Comparison of ENCODE assay signal across 28 mouse cellular contexts in the genomic region with DNA sequence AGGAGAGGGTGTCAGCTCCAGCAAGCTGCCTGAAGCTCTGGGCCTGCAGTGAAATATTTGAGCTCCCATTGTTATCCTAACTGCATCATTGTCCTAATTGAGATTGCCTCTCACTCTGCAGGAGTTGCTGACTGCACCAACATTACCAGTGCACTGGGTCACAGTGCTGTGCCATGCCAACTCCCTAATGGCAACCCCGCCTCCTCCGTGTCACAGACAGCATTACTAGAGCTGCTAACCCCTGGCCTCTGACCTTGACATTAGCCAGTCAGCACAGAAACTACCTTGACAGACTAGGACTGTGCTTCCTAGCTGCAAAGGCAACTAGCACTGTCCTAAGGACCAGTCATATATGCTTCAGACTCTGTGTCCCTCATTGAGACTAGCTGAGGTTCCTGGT.
DNase-seq lines count a peak whose midpoint lies in the region; ATAC-seq and TF ChIP-seq lines count a peak whose summit lies in the region.
"Had no signal": no experiment of that assay in that cellular context is flagged by ENCODE, and none has a peak within 500 bp of the region (broad histone marks: within the 10 kb centered on the region; RNA-seq: fewer than 3 reads in every experiment).

No protein-coding gene starts in this region.

- H3K4me1 ChIP-seq in liver, adult 2 months (ENCODE audit: control insufficient read depth, insufficient read depth, low read length), result no peaks in the 10 kb centered on the region
- no peaks in the 10 kb centered on the region for H3K4me1 ChIP-seq in midbrain, embryonic 13.5 days (replicated peaks)
- H3K4me1 ChIP-seq: embryonic facial prominence, embryonic 12.5 days; embryonic facial prominence, embryonic 15.5 days; heart, embryonic 12.5 days; heart, embryonic 15.5 days; hindbrain, embryonic 10.5 days; hindbrain, embryonic 13.5 days; intestine, embryonic 15.5 days had no signal

- no peak for TF ChIP-seq POLR2A in liver, adult 2 months (IDR thresholded peaks at IDR 0.05; ENCODE audit: extremely low read depth, insufficient read depth, low read length)

- H3K9ac ChIP-seq in liver, adult 2 months (ENCODE audit: low read depth, low read length), result no peak overlapping the region
- no peak overlapping the region for H3K9ac ChIP-seq in midbrain, embryonic 13.5 days (replicated peaks)
- H3K9ac ChIP-seq: embryonic facial prominence, embryonic 12.5 days; embryonic facial prominence, embryonic 15.5 days; forebrain, postnatal 0 days; heart, embryonic 12.5 days; heart, embryonic 15.5 days; hindbrain, embryonic 13.5 days; intestine, embryonic 15.5 days had no signal

- WGBS in liver, adult 2 months, result 66% methylated on average over 2 of the region's 2 CpGs
- 94% methylated on average over 2 of the region's 2 CpGs for WGBS in midbrain, embryonic 13.5 days

- ATAC-seq in midbrain, embryonic 13.5 days, result no peak
- ATAC-seq: forebrain, embryonic 14.5 days; forebrain, postnatal 0 days; hindbrain, embryonic 16.5 days; intestine, embryonic 15.5 days; Patski had no signal

- H3K27ac ChIP-seq in liver, adult 2 months (replicated peaks; ENCODE audit: insufficient read depth, low read depth, low read length), result no peak overlapping the region
- no peak overlapping the region for H3K27ac ChIP-seq in midbrain, embryonic 13.5 days
- H3K27ac ChIP-seq: embryonic facial prominence, embryonic 12.5 days; embryonic facial prominence, embryonic 15.5 days; heart, embryonic 15.5 days; hindbrain, embryonic 10.5 days; hindbrain, embryonic 13.5 days; intestine, embryonic 15.5 days had no signal

- H3K4me2 ChIP-seq in midbrain, embryonic 13.5 days (replicated peaks), result no peak overlapping the region
- H3K4me2 ChIP-seq: embryonic facial prominence, embryonic 12.5 days; embryonic facial prominence, embryonic 15.5 days; heart, embryonic 12.5 days; heart, embryonic 15.5 days; hindbrain, embryonic 13.5 days; intestine, embryonic 15.5 days had no signal

- no peaks in the 10 kb centered on the region for H3K79me2 ChIP-seq in liver, adult 2 months (ENCODE audit: control insufficient read depth, insufficient read depth, low read length)

- TF ChIP-seq CTCF in liver, adult 2 months (IDR thresholded peaks at IDR 0.05; ENCODE audit: low read depth, low read length), result no peak

- no peaks in the 10 kb centered on the region for H3K36me3 ChIP-seq in liver, adult 2 months (ENCODE audit: control insufficient read depth, insufficient read depth, low read length)
- H3K36me3 ChIP-seq in midbrain, embryonic 13.5 days, result no peaks in the 10 kb centered on the region
- H3K36me3 ChIP-seq: embryonic facial prominence, embryonic 12.5 days; embryonic facial prominence, embryonic 15.5 days; G1E; heart, embryonic 12.5 days; heart, embryonic 15.5 days; hindbrain, embryonic 10.5 days; hindbrain, embryonic 13.5 days; intestine, embryonic 15.5 days had no signal

- peak; percentile 19 to 64 for DNase-seq in adrenal gland, adult (ENCODE audit: inconsistent age in 2 of 2, low spot score in 1 of 2)
- no peak for DNase-seq in adrenal gland, postnatal 4 days (ENCODE audit: low spot score in 2 of 2)
- DNase-seq in liver, adult 2 months (ENCODE audit: extremely low read depth, low read depth, low spot score), result peak; percentile 12
- DNase-seq in liver, result no peak
- peak; percentile 12 for DNase-seq in ES-CJ7 (ENCODE audit: low read depth, low spot score)
- DNase-seq in adrenal gland, postnatal 14 days, result peak; percentile 42
- DNase-seq in left cerebral cortex, adult 11 months (ENCODE audit: low spot score), result no peak
- DNase-seq: cerebellum, adult 11 months; cerebellum, adult 2 months; cerebellum, adult 9-11 months; cerebellum, postnatal 25 days; forebrain, postnatal 0 days; gastrocnemius, postnatal 25 days; heart, adult 18-20 months; heart, postnatal 10 days; heart, postnatal 36 days had no signal

- H3K27me3 ChIP-seq in liver, adult 2 months (ENCODE audit: control insufficient read depth, insufficient read depth, low read length), result no peaks in the 10 kb centered on the region
- H3K27me3 ChIP-seq in midbrain, embryonic 13.5 days, result no peaks in the 10 kb centered on the region
- H3K27me3 ChIP-seq: embryonic facial prominence, embryonic 12.5 days; embryonic facial prominence, embryonic 15.5 days; heart, embryonic 12.5 days; heart, embryonic 15.5 days; hindbrain, embryonic 13.5 days; intestine, embryonic 15.5 days; Patski had no signal

- H3K4me3 ChIP-seq in liver, adult 2 months (ENCODE audit: insufficient read depth, low read depth, low read length), result no peak overlapping the region
- no peak overlapping the region for H3K4me3 ChIP-seq in midbrain, embryonic 13.5 days (replicated peaks)
- H3K4me3 ChIP-seq: embryonic facial prominence, embryonic 12.5 days; embryonic facial prominence, embryonic 15.5 days; heart, embryonic 12.5 days; heart, embryonic 15.5 days; hindbrain, embryonic 10.5 days; hindbrain, embryonic 13.5 days; intestine, embryonic 15.5 days had no signal

- no peaks in the 10 kb centered on the region for H3K9me3 ChIP-seq in midbrain, embryonic 13.5 days
- H3K9me3 ChIP-seq: embryonic facial prominence, embryonic 12.5 days; embryonic facial prominence, embryonic 15.5 days; G1E; heart, embryonic 12.5 days; heart, embryonic 15.5 days; hindbrain, embryonic 10.5 days; hindbrain, embryonic 13.5 days; intestine, embryonic 15.5 days had no signal

Comparison
In these comparisons a context has a peak if more than half of its experiments do, and no peak if none do; other contexts are left out.
1. DNase-seq: peak in adrenal gland, adult (2 of 2), liver, adult 2 months (single experiment), ES-CJ7 (single experiment) and adrenal gland, postnatal 14 days (single experiment); none in adrenal gland, postnatal 4 days (0 of 2), liver (single experiment) and left cerebral cortex, adult 11 months (single experiment).